Mouse (Mus musculus) WW6 (cell line): Measurements from ENCODE around the gene Rgs11.
"Not testable (repeated sequence)": the region's sequence is repeated elsewhere in the genome, so short reads cannot be mapped to it uniquely, and the experiment has no call there.

Experiments
- DNase-seq: peaks from one replicate; pipeline ENCODE4 v3.0.0-alpha.2; 2013; ENCODE audit warnings: low read depth, low spot score

Rgs11 gene

GRCm38 (mm10) chr17:26202737-26203136 lies at the start of gene Rgs11:
Gene Rgs11, plus strand, starts transcription at chr17:26202951.
- DNase-seq, result no peak

- DNase-seq, result no peak
Measured at GRCm38 (mm10) chr17:26162736-26163135, 40.0 kb upstream of the Rgs11 start.

DNA sequence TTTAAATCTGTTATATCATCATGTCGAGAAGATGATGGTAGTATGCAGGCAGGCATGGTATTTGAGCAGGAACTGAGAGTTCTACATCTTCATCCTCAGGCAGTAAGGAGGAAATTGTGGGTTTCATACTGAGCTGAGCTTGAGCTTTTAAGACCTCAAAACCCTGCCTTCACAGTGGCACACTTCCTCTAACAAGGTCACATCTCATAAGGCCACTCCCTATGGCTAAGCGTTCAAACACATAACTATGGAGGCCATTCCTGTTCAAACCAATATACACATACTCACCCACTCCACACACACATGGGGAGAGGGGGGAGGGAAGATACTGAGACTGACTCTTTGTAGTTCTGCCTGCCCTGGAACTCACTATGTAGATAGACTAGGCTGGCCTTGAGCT lies 34.7 kb upstream of the Rgs11 start:
- DNase-seq, result no peak

DNA sequence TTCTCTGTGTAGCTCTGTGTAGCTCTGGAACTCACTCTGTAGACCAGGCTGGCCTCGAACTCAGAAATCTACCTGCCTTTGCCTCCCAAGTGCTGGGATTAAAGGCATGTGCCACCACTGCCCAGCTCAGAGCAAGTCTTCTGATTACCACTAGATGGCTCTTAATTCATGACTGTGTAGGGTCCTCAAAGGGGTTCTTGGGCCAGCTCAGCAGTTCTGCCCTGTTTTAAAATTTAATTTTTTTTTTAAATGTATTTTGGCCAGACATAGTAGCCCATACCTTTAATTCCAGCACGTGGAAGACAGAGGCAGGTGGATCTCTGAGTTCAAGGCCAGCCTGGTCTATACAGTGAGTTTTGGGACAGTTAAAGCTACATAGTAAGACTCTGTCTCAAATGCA lies 27.5 kb upstream of the Rgs11 start:
- DNase-seq, result not testable (repeated sequence)

DNA sequence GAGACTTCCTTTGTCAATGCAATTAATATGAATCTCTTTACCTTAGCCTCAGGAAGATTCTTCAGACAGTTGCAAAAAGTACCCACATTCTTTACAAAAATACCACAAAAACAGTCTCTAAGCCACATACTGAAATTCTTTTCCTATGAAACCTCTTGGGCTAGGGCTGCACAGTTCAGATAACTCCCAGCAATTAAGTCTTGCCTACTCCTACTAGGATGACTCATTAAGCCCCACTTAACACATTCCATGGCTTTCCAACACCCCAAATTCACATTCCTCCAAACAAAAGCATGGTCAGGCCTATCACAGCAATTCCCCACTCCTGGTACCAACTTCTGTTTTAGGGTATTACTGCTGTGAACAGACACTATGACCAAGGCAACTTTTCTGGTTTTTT lies 24.1 kb upstream of the Rgs11 start:
- no peak for DNase-seq

- no peak for DNase-seq
Measured at GRCm38 (mm10) chr17:26181179-26181578, 21.6 kb upstream of the Rgs11 start.

DNA sequence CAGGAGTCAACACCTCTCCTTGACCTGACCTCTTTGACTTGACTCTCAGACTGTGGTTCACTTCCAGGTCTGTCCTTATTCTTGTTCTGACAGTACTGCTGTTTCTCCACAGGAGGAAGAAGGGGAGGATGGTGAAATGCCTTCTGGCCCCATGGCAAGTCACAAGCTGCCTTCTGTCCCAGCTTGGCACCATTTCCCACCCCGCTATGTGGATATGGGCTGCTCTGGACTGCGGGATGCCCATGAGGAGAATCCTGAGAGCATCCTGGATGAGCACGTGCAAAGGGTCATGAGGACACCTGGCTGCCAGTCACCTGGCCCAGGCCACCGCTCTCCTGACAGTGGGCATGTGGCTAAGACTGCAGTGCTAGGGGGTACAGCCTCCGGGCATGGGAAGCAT lies 15.2 kb upstream of the Rgs11 start:
- no peak for DNase-seq

- DNase-seq, result no peak
Measured at GRCm38 (mm10) chr17:26188091-26188805, 14.5 kb upstream of the Rgs11 start.

DNA sequence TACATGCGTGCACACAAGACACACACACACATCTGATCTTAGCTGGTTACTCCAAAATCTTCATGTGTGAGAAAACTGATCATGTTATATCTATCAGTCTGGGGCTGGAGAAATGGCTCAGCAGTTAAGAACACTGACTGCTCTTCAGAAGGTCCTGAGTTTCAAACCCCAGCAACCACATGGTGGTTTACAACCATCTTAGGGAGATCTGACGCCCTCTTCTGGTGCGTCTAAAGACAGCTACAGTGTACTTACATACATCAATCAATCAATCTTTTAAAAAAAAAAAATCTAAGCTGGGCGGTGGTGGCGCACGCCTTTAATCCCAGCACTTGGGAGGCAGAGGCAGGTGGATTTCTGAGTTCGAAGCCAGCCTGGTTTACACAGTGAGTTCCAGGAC lies 11.3 kb upstream of the Rgs11 start:
- DNase-seq, result not testable (repeated sequence)

DNA sequence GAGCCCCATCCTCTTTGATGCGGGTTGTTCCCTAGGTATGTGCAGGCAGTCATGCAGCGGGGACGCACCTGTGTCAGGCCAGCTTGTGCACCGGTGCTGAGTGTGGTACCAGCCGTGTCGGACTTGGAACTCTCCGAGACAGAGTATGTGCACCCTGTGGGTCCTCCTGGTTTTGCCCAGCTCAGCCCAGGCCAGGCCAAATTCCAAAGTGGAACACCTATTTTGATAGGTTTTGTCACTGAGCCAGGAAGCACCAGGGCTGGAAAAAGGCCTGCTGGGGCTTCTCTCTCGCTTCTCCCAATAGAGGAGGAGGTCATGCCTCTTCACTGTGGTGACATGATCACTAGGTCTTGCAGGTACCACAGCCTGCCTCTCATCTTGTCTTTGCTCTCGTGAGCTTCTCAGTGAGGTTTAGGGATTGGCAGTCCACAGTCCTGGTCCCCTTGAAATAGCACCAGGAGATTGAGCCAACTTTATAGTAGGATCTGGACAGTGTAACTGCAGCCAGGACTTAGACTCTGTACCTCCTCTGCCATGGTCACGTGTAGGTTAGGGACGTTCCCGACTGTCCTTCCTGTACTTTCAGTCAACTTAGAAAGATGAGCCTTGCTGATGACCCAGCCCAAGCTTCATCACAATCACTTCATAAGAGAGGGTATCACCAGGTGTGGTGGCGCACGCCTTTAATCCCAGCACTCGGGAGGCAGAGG lies 10.1 kb upstream of the Rgs11 start:
- no peak for DNase-seq

DNA sequence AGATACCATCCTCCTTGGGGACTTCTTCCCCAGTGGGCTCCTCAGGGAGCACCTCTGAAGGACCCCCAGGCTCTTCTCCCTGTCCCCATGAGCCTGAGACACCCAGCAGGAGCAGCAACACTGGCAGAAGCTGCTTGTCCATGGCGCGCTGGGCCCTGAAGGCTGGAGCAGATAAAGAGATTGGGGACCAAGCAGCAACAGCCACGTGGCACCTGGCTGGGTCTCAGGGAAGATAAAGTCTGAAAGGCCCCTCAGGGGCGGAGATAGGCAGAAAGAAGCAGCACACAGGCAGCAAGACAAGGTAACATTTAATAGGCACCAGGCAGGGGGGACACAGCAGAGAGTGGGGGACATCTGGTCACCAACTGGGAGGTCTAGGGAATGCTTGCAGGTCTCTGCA lies 3.9 kb upstream of the Rgs11 start, which contains the start of gene Pdia2:
Gene Pdia2 (minus strand): TSS at position 196 of the 400 bp plus-strand sequence.
- DNase-seq, result no peak

DNA sequence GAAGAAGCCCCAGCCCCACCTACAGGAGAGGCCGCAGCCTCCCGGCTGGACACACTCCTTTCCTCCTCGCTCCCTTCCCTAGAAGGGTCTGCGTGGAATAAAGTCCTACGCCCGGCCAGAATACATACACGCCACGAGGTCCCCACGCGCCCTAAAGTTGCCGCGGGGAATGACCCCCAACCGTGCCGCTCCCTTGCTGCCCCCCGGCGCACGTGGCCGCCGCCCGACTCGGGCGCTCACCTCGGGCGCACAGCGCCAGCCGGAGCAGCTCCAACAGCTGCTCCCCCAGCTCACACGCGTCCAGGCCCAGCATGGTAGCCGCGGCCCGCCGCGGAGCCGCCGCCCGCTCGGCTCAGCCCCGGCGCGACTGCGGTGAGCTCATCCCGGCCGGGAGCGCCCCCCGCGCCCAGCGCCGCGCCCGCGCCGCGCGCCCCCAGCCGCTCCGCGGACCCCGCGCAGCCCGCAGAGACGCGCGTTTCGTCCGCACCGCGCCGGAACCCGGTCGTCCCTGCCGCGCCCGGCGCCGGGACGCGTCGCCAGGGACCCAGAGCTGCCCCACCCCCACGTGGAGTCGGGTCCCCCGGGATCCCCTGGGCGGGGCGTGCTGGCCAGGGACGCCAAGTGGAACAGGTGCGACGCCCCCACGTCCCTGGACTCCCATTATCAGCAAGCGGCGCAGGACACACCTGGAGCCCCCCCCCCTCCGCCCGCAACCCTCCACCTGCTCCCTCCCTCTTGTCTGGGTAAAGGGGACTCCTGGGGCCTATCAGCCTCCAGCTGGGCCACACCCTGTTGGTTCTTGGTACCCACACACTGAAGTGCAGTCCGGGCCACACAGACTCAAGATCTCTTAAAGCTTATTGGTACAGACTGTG lies 1.7 kb upstream of the Rgs11 start:
- no peak for DNase-seq

- DNase-seq, result no peak
Measured at GRCm38 (mm10) chr17:26201998-26202397, 753 bp upstream of the Rgs11 start.

DNA sequence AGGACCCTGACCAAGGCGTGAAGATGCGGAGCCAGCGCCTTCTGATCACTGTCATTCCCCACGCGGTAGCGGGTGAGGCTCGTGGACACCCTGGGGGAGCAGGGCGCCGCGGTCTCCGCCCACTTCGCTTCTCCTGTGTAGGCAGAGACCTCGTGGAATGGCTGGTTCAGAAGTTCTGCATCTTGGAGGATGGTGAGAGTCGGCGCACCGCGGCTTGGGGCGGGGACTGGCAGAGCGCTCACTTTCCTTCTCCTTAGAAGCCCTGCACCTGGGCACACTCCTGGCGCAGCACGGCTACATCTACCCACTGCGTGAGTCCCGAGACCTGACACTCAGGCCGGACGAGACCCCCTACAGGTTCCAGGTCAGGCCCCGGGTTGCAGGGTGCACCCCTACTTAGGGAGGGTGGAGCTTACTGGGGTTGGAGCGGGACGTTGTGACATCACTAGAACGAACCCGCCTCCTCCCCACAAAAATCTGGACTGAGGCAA lies 615 bp downstream of the Rgs11 start:
- DNase-seq, result no peak

DNA sequence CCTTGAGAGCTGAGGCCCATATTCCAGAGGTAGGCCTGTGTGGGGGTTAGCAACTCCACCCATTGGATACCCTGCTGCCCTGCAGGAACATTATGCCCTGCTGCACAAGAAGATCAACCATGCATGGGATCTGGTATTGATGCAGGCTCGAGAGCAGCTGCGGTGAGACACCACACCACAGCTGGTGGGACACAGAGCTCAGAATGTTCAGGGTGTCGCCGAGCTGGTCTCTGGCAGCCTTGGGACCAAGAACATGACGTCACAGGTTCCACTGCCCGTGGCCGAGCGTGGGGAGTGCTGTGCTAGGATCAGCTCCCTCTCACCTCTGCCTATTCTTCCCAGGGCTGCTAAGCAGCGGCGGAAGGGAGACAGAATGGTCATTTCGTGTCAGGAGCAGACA lies 2.0 kb downstream of the Rgs11 start:
- no peak for DNase-seq

DNA sequence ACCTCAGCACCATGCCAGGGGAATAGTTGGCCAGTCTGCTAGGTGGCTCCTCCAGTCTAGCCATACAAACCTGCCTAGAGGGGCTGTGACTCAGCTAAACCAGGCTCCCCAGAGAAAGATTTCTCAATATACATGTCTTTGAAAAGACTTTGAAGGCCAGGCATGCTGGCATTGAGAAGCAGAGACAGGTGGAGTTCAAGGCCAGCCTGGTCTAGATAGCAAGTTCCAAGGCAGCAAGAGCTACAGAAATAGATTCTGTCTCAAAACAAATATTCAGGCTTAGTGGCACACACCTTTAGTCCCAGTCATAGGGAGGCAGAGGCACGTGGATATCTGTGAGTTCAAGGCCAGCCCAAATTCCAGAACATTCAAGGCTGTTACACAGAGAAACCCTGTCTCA lies 3.6 kb downstream of the Rgs11 start:
- DNase-seq, result no peak

- no peak for DNase-seq
Measured at GRCm38 (mm10) chr17:26207686-26208085, 4.9 kb downstream of the Rgs11 start, which contains the start of gene Arhgdig. Gene Arhgdig, minus strand, starts transcription at chr17:26207786.

- no peak for DNase-seq
Measured at GRCm38 (mm10) chr17:26212241-26212640, 9.5 kb downstream of the Rgs11 start.

GRCm38 (mm10) chr17:26212681-26213080 lies 9.9 kb downstream of the Rgs11 start:
- no peak for DNase-seq

- DNase-seq, result no peak
Measured at GRCm38 (mm10) chr17:26221508-26221907, 18.8 kb downstream of the Rgs11 start.

GRCm38 (mm10) chr17:26225150-26225549 lies 22.4 kb downstream of the Rgs11 start:
- DNase-seq, result no peak

GRCm38 (mm10) chr17:26229776-26230175 lies 27.0 kb downstream of the Rgs11 start:
- DNase-seq, result no peak
